Mouse (Mus musculus): Measurements from ENCODE around the gene C77080.

Gene C77080

GRCm38 (mm10) chr4:129261196-129261595 lies at the start of gene C77080:
Gene C77080, minus strand, starts transcription at chr4:129261404.
- CTCF ChIA-PET: interaction anchor here (0.5 kb wide), 1 partner anchor 457 kb away, joined by 3 read pairs; no protein-coding TSS in a partner anchor

- CTCF ChIA-PET: interaction anchor here (0.7 kb wide), 1 partner anchor 32 kb away, joined by 3 read pairs; no protein-coding TSS in a partner anchor
These were observed 46.7 kb upstream of the C77080 start for GRCm38 (mm10) chr4:129307936-129308335.

GRCm38 (mm10) chr4:129304306-129304705 lies 43.1 kb upstream of the C77080 start:
- CTCF ChIA-PET: no interaction called here

GRCm38 (mm10) chr4:129303816-129304215 lies 42.6 kb upstream of the C77080 start:
- CTCF ChIA-PET: no interaction called here

- CTCF ChIA-PET: no interaction called here
These were observed 42.2 kb upstream of the C77080 start for GRCm38 (mm10) chr4:129303401-129303800.

GRCm38 (mm10) chr4:129299121-129299520 lies 37.9 kb upstream of the C77080 start:
- CTCF ChIA-PET: no interaction called here

- CTCF ChIA-PET: no interaction called here
These were observed 36.5 kb upstream of the C77080 start for GRCm38 (mm10) chr4:129297724-129298123.

- CTCF ChIA-PET: no interaction called here
These were observed 34.9 kb upstream of the C77080 start for GRCm38 (mm10) chr4:129296066-129296465.

- CTCF ChIA-PET: interaction anchor here (0.6 kb wide), 1 partner anchor 316 kb away, joined by 3 read pairs; no protein-coding TSS in a partner anchor
These were observed 34.0 kb upstream of the C77080 start for GRCm38 (mm10) chr4:129295188-129295587.

- CTCF ChIA-PET: no interaction called here
These were observed 32.5 kb upstream of the C77080 start for GRCm38 (mm10) chr4:129293702-129294101.

- CTCF ChIA-PET: no interaction called here
These were observed 31.6 kb upstream of the C77080 start for GRCm38 (mm10) chr4:129292831-129293230.

- CTCF ChIA-PET: interaction anchor here (0.6 kb wide), 1 partner anchor 55 kb away, joined by 4 read pairs; no protein-coding TSS in a partner anchor
These were observed 28.5 kb upstream of the C77080 start for GRCm38 (mm10) chr4:129289671-129290070.

GRCm38 (mm10) chr4:129288067-129288466 lies 26.9 kb upstream of the C77080 start:
- CTCF ChIA-PET: no interaction called here

GRCm38 (mm10) chr4:129287472-129287981 lies 26.3 kb upstream of the C77080 start, which contains the start of gene Sync:
Gene Sync, plus strand, starts transcription at chr4:129287617.
- CTCF ChIA-PET: no interaction called here

- CTCF ChIA-PET: no interaction called here
These were observed 25.7 kb upstream of the C77080 start for GRCm38 (mm10) chr4:129286683-129287471.

GRCm38 (mm10) chr4:129286001-129286682 lies 24.9 kb upstream of the C77080 start:
- CTCF ChIA-PET: no interaction called here

- CTCF ChIA-PET: no interaction called here
These were observed 23.5 kb upstream of the C77080 start for GRCm38 (mm10) chr4:129284685-129285084.

- CTCF ChIA-PET: no interaction called here
These were observed 22.0 kb upstream of the C77080 start for GRCm38 (mm10) chr4:129283226-129283625.

- CTCF ChIA-PET: no interaction called here
These were observed 21.6 kb upstream of the C77080 start for GRCm38 (mm10) chr4:129282786-129283185.

- CTCF ChIA-PET: interaction anchor here (0.6 to 0.7 kb wide), 2 partner anchors 43 to 69 kb away, joined by 3 to 5 read pairs; no protein-coding TSS in a partner anchor
These were observed 15.3 kb upstream of the C77080 start for GRCm38 (mm10) chr4:129276453-129276865.

GRCm38 (mm10) chr4:129272756-129273046 lies 11.5 kb upstream of the C77080 start:
- CTCF ChIA-PET: no interaction called here

GRCm38 (mm10) chr4:129271991-129272755 lies 11.0 kb upstream of the C77080 start:
- CTCF ChIA-PET: no interaction called here
